Mouse (Mus musculus) ES-E14 (cell line): ENCODE data around the gene Myo10. TPM values are rescaled to one million over a fixed set of nuclear protein-coding genes. Genes with fewer than 3 reads are reported as not detected.

Experiments used
- DNase-seq: peaks from one replicate; pipeline ENCODE4 v3.0.0-alpha.2; 2013; ENCODE audit warnings: low read depth, low spot score
- H3K27ac ChIP-seq: 2 replicates; pipeline ENCODE4 v1.5.1; 2012; ENCODE audit warnings: low read depth, mild to moderate bottlenecking, low read length, moderate library complexity, mixed read lengths; ENCODE audit not compliant: poor library complexity, insufficient read depth, severe bottlenecking
- H3K36me3 ChIP-seq: 2 replicates; pipeline ENCODE4 v1.6.1; 2012; ENCODE audit warnings: mild to moderate bottlenecking, low read length, moderate library complexity, mixed read lengths; ENCODE audit not compliant: control insufficient read depth, poor library complexity, insufficient read depth, severe bottlenecking
- H3K4me1 ChIP-seq, 2 experiments: fragments of 150-350 bp in 1 of 2; sonication (generic) in 1 of 2; 2 replicates each; pipeline ENCODE4 v1.6.1; 2012; ENCODE audit warnings: low read length in 2 of 2, mild to moderate bottlenecking in 1 of 2, mixed read lengths in 1 of 2; ENCODE audit not compliant: control insufficient read depth in 2 of 2, insufficient read depth in 2 of 2, poor library complexity in 1 of 2
- H3K4me3 ChIP-seq, 2 experiments: fragments of 150-350 bp in 1 of 2; sonication (generic) in 1 of 2; 2 replicates each; pipeline ENCODE4 v1.5.1; 2012; ENCODE audit warnings: low read length in 2 of 2, low read depth in 1 of 2, mild to moderate bottlenecking in 1 of 2, mixed read lengths in 1 of 2; ENCODE audit not compliant: insufficient read depth in 1 of 2, poor library complexity in 1 of 2, severe bottlenecking in 1 of 2
- H3K9ac ChIP-seq: 2 replicates; pipeline ENCODE4 v1.6.1; 2012; ENCODE audit warnings: low read depth, mild to moderate bottlenecking, low read length, mixed read lengths; ENCODE audit not compliant: poor library complexity, insufficient read depth, severe bottlenecking
- H3K9me3 ChIP-seq: fragments of 150-350 bp; sonication (generic); 2 replicates; pipeline ENCODE4 v1.6.1; 2012; ENCODE audit warnings: low read depth, mild to moderate bottlenecking, low read length; ENCODE audit not compliant: control insufficient read depth, insufficient read depth
- CHD2 ChIP-seq: IDR thresholded peaks from 2 replicates; pipeline ENCODE4 v1.6.1; 2014; ENCODE audit warnings: mild to moderate bottlenecking, low read depth, low read length, inconsistent platforms
- HCFC1 ChIP-seq: IDR thresholded peaks from 2 replicates; pipeline ENCODE4 v1.6.1; 2012; ENCODE audit warnings: low read length, inconsistent platforms, borderline replicate concordance; ENCODE audit not compliant: insufficient read depth
- MAFK ChIP-seq: IDR thresholded peaks from 2 replicates; pipeline ENCODE4 v1.6.1; 2014; ENCODE audit warnings: mild to moderate bottlenecking, low read depth, low read length, inconsistent platforms; ENCODE audit not compliant: insufficient read depth
- ZC3H11A ChIP-seq: IDR thresholded peaks from 2 replicates; pipeline ENCODE4 v1.6.1; 2012; ENCODE audit warnings: low read depth, mild to moderate bottlenecking, inconsistent platforms, low read length, borderline replicate concordance
- ZNF384 ChIP-seq: IDR thresholded peaks from 2 replicates; pipeline ENCODE4 v1.6.1; 2012; ENCODE audit warnings: low read depth, low read length, inconsistent platforms
- in situ Hi-C, 2 experiments: fragments of 600-800 bp; cut with MboI; formaldehyde crosslinking; loops; one replicate each; pipeline ENCODE4 v1.15.1; 2025; ENCODE audit warnings: low sequenced_read_pairs in 2 of 2, inconsistent platforms in 1 of 2; ENCODE audit not compliant: unreplicated experiment in 2 of 2
- total RNA-seq: library from RNA; depleted of rRNA; stranded (reverse); fragments of 300-350 nt; gene quantifications from 2 replicates; pipeline ENCODE4 v1.2.3, GENCODE M21; 2012

Gene Myo10
- total RNA-seq, 1 experiment, result 133 TPM

DNA sequence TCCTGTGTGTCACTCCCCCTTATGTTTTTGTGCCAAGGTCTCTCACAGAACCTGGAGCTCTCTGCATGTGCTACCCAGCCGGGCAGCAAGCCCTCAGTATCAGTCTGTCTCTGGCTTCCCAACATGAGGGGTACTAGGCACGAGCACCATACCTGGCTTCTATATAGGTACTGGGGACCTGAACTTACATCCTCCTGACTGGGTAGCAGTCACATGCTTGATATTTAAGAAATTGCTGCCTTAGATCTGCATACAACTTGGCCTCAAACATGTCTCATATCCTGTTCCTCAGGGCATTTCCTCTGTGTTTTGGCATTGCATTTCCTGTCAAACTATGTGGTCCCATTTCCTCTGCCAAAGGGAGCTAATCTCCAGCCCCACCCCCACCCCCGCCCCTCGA, 30.4 kb upstream of the Myo10 start:
- DNase-seq, result no peak
- no peaks in the 10 kb centered on the region for H3K36me3 ChIP-seq
- peaks cover 1 to 5% of the 10 kb centered on the region in 2 experiments; a peak in 1 of 4 replicates for H3K4me1 ChIP-seq
- H3K9ac ChIP-seq, result no peak overlapping the region
- in situ Hi-C loops, result no loop called here
- H3K27ac ChIP-seq, result no peak overlapping the region
- H3K4me3 ChIP-seq, result no peak overlapping the region
- H3K9me3 ChIP-seq, result no peaks in the 10 kb centered on the region
- TF ChIP-seq CHD2, result no peak
- TF ChIP-seq ZNF384, result no peak
- TF ChIP-seq MAFK, result no peak
- TF ChIP-seq HCFC1, result no peak
- TF ChIP-seq ZC3H11A, result no peak

DNA sequence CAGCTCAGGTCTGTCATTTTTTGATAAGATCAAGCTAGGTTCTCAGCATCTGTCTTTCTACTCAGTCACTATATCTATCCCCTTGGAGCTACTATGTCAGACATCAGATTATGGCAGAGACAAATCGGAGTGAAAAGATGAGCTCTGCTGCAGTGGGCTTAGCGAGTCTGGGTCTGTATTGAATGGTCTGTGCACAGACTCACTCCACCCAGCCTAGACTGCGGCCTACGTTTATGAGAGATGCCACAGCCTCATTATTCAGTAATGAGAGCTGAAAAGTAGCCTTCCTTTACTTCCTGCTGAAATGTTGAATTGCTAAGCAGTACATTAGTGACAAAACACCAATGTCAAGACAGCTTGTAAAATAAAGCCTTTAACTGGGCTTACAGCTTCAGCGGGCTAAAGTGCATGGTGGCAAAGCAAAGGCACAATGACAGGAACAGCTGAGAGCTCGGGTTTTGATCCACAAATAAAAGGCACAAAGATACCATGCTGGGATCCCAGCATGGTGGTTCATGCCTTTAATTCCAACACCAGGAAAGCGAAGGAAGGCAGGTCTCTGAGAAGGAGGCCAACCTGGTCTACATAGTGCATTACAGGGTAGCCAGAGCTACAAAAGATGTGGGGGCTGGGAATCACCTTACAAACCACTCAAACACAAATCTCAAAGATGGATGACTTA, 28.7 kb upstream of the Myo10 start:
- Histone ChIP-seq H3K4me3 (no peak overlapping the region), H3K4me1 (peaks cover 1 to 5% of the 10 kb centered on the region in 2 experiments; a peak in 1 of 4 replicates), H3K9me3 (no peaks in the 10 kb centered on the region), H3K27ac (no peak overlapping the region), H3K36me3 (no peaks in the 10 kb centered on the region), H3K9ac (no peak overlapping the region)
- TF ChIP-seq HCFC1 (no peak), ZNF384 (no peak)
- DNase-seq, result no peak
- in situ Hi-C loops, result no loop called here

DNA sequence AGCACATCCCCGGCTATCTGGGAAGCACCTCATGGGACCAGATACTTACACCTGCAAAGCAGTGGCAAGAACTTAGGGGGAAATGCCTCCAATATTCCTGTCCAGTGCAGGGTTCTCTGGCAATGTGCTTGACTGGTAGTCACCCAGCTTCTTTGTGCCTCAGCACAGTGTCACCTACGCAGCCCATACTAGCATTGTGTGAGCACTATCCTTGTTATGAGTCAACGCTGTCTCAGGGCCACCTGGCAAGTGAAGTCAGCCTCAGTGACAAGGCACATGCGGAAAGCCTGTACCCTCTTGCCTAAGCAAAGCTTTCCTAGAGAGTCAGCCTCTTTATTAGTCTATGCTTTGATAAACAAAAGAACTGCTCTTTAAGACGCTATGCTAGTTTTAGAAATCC, 24.0 kb upstream of the Myo10 start:
- in situ Hi-C loops, result no loop called here
- no peak for DNase-seq
- Histone ChIP-seq H3K36me3 (no peaks in the 10 kb centered on the region), H3K4me1 (peaks cover 3% of the 10 kb centered on the region in 2 experiments; a peak in 1 of 4 replicates), H3K4me3 (no peak overlapping the region), H3K9me3 (no peaks in the 10 kb centered on the region), H3K9ac (no peak overlapping the region), H3K27ac (no peak overlapping the region)
- TF ChIP-seq HCFC1, result no peak
- no peak for TF ChIP-seq ZNF384
- TF ChIP-seq CHD2, result no peak
- no peak for TF ChIP-seq ZC3H11A
- TF ChIP-seq MAFK, result no peak

DNA sequence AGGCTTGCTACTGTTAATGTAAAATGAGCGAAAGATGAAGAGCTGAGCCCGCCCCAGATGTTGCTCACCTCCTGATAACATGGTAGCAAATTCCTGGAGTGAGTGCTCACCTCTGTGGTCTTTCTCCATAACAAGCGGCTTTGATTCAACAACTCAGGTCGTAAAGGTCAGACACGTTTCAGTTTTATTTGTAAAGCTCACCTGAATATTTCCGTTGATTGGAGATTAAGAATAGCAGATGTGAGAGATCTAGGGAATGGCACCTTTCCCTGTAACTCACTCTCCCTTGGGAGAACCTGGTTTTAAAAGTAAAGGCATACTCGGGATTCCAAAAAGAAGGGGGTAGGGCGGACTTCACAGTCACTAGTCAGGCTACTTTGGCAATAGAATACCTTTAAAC, 20.0 kb upstream of the Myo10 start:
- H3K36me3 ChIP-seq, result no peaks in the 10 kb centered on the region
- peaks cover 2 to 3% of the 10 kb centered on the region in 2 experiments; a peak in 1 of 4 replicates for H3K4me1 ChIP-seq
- in situ Hi-C loops, result no loop called here
- no peaks in the 10 kb centered on the region for H3K9me3 ChIP-seq
- DNase-seq, result no peak
- H3K4me3 ChIP-seq, result no peak overlapping the region
- no peak overlapping the region for H3K9ac ChIP-seq
- no peak for TF ChIP-seq HCFC1
- TF ChIP-seq MAFK, result no peak
- TF ChIP-seq CHD2, result no peak
- no peak for TF ChIP-seq ZC3H11A
- TF ChIP-seq ZNF384, result no peak
- H3K27ac ChIP-seq, result no peak overlapping the region

DNA sequence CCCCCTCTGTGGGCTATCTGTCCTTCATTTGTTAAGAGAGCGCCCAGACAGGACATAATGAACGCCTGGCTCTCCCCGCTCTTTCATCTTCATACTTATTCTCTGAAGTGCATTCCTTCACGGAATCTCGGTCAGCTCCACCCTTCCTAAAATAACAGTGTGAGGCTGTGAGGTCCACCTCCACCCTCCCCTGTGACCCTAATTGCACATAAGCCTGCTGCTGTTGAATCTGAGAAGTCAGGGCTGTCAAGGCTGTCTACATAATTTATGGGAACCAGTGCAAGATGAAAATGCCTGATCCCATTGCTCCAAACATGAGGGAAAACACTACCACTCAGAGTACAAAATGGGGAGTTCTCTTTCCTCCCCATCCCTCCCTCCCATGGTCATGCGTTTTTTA, 19.0 kb upstream of the Myo10 start:
- H3K4me3 ChIP-seq, result no peak overlapping the region
- no peak overlapping the region for H3K9ac ChIP-seq
- no peaks in the 10 kb centered on the region for H3K9me3 ChIP-seq
- H3K4me1 ChIP-seq, result peaks cover 2 to 3% of the 10 kb centered on the region in 2 experiments; a peak in 1 of 4 replicates
- DNase-seq, result no peak
- in situ Hi-C loops, result no loop called here
- H3K36me3 ChIP-seq, result no peaks in the 10 kb centered on the region
- TF ChIP-seq MAFK (no peak), ZC3H11A (no peak), CHD2 (no peak), HCFC1 (no peak), ZNF384 (no peak)
- H3K27ac ChIP-seq, result no peak overlapping the region
